Mouse (Mus musculus): Measurements from ENCODE around the gene Speer4f2.

- TF ChIP-seq SMC3 (IDR thresholded peaks at IDR 0.05; ENCODE audit: low read depth, low read length) (no peak), CTCF (IDR thresholded peaks at IDR 0.05 in 2 of 3, conservative IDR thresholded peaks at IDR 0.05 in 1 of 3; ENCODE audit: control insufficient read depth in 1 of 3, insufficient read depth in 1 of 3, low read depth in 2 of 3, low read length in 3 of 3, poor library complexity in 1 of 3, severe bottlenecking in 1 of 3) (no peak), GATA1 (IDR thresholded peaks at IDR 0.05; ENCODE audit: low read depth, low read length) (peak; percentile 98), TBP (IDR thresholded peaks at IDR 0.05; ENCODE audit: low read depth, low read length) (peak; percentile 62), MAX (IDR thresholded peaks at IDR 0.05; ENCODE audit: low read length) (peak; percentile 58), EP300 (IDR thresholded peaks at IDR 0.05; ENCODE audit: low read depth in 1 of 2, low read length in 2 of 2) (peak; percentile 97 to 98)
Observed at GRCm38 (mm10) chr5:17401206-17402077, 28.5 kb downstream of the Speer4f2 start.

Data from MEL (cell line).